Mouse (Mus musculus) lung, embryonic 15.5 days (tissue): Measurements from ENCODE around the gene Opn4. TPM values are rescaled to one million over a fixed set of nuclear protein-coding genes. Genes with fewer than 3 reads are reported as not detected.

ENCODE experiments used
- ATAC-seq: fragments of 200-750 bp; cut with Nextera tagmentation; 2 replicates; pipeline ENCODE4 v1.8.0; 2017; ENCODE audit warnings: moderate number of reproducible peaks, borderline replicate concordance; ENCODE audit not compliant: low FRiP score, low TSS enrichment; ENCODE audit errors: extremely low read depth
- H3K27ac ChIP-seq: fragments of 300-500 bp; sonication (generic); 2 replicates; pipeline ENCODE4 v1.5.1; 2015; ENCODE audit warnings: moderate library complexity, mild to moderate bottlenecking, inconsistent platforms
- H3K27me3 ChIP-seq: fragments of 300-500 bp; sonication (generic); 2 replicates; pipeline ENCODE4 v1.6.1; 2015; ENCODE audit warnings: inconsistent platforms
- H3K36me3 ChIP-seq: fragments of 300-500 bp; sonication (generic); 2 replicates; pipeline ENCODE4 v1.6.1; 2015; ENCODE audit warnings: inconsistent platforms
- H3K4me1 ChIP-seq: fragments of 300-500 bp; sonication (generic); 2 replicates; pipeline ENCODE4 v1.6.1; 2015; ENCODE audit warnings: inconsistent platforms
- H3K4me2 ChIP-seq: fragments of 300-500 bp; sonication (generic); 2 replicates; pipeline ENCODE4 v1.6.1; 2015; ENCODE audit warnings: inconsistent platforms, mild to moderate bottlenecking, moderate library complexity
- H3K4me3 ChIP-seq: fragments of 300-500 bp; sonication (generic); 2 replicates; pipeline ENCODE4 v1.5.1; 2015; ENCODE audit warnings: mild to moderate bottlenecking, inconsistent platforms
- H3K9ac ChIP-seq: fragments of 300-500 bp; sonication (generic); 2 replicates; pipeline ENCODE4 v1.6.1; 2015; ENCODE audit warnings: inconsistent platforms
- H3K9me3 ChIP-seq: fragments of 300-500 bp; sonication (generic); 2 replicates; pipeline ENCODE4 v1.6.1; 2016; ENCODE audit warnings: inconsistent platforms
- WGBS: fragments of 180-500 bp; shearing (Covaris S2); methylation state at CpG from one replicate; pipeline ENCODE4 v1.1.7; 2015; 5-methylcytosine and 5-hydroxymethylcytosine counted together
- polyA plus RNA-seq: library from polyadenylated mRNA; unstranded; fragments of >200 nt; fragmentation: Nextera tagmentation; extraction: Ambion mirVana; gene quantifications from 2 replicates; pipeline ENCODE4 v1.2.1, GENCODE M21; 2015

The Opn4 gene
- polyA plus RNA-seq, 1 experiment from 2014 or later: 0.29 TPM

- Histone ChIP-seq H3K4me2 (no peak overlapping the region), H3K36me3 (no peaks in the 10 kb centered on the region), H3K27ac (no peak overlapping the region), H3K9me3 (no peaks in the 10 kb centered on the region), H3K4me1 (peaks cover 7% of the 10 kb centered on the region; the same call in 1 of the 2 replicates), H3K9ac (no peak overlapping the region), H3K27me3 (peaks cover 25% of the 10 kb centered on the region), H3K4me3 (no peak overlapping the region)
- WGBS: 3% methylated on average over 8 of the region's 8 CpGs
- peak; percentile 41; the same call in 1 of the 2 replicates for ATAC-seq
Measured at GRCm38 (mm10) chr14:34616821-34617220, 16.9 kb upstream of the Opn4 start.

GRCm38 (mm10) chr14:34615625-34616024 lies 15.7 kb upstream of the Opn4 start:
- WGBS: 32% methylated on average over 4 of the region's 4 CpGs
- ATAC-seq: 0 out of 2 replicates have a peak, but pooled peaks have one; percentile 39

GRCm38 (mm10) chr14:34615082-34615481 lies 15.1 kb upstream of the Opn4 start:
- H3K27me3 ChIP-seq: peaks cover 25% of the 10 kb centered on the region
- 0 out of 2 replicates have a peak, but pooled peaks have one; percentile 26 for ATAC-seq
- peaks cover 7% of the 10 kb centered on the region; the same call in 1 of the 2 replicates for H3K4me1 ChIP-seq
- no peak overlapping the region for H3K9ac ChIP-seq
- no peaks in the 10 kb centered on the region for H3K36me3 ChIP-seq
- peak overlapping the region; percentile 31; the same call in 1 of the 2 replicates for H3K27ac ChIP-seq
- peak overlapping the region; percentile 15 for H3K4me3 ChIP-seq
- peak overlapping the region; percentile 48 for H3K4me2 ChIP-seq
- H3K9me3 ChIP-seq: no peaks in the 10 kb centered on the region
- WGBS: 2% methylated on average over 13 of the region's 13 CpGs

More at GRCm38 (mm10) chr14:34615625-34616024, 15.7 kb upstream of the Opn4 start:
- H3K9ac ChIP-seq: no peak overlapping the region
- H3K9me3 ChIP-seq: no peaks in the 10 kb centered on the region
- no peak overlapping the region for H3K4me2 ChIP-seq
- peaks cover 7% of the 10 kb centered on the region; the same call in 1 of the 2 replicates for H3K4me1 ChIP-seq
- no peak overlapping the region for H3K4me3 ChIP-seq
- H3K27ac ChIP-seq: no peak overlapping the region
- H3K27me3 ChIP-seq: peaks cover 25% of the 10 kb centered on the region
- no peaks in the 10 kb centered on the region for H3K36me3 ChIP-seq

- Histone ChIP-seq H3K27me3 (peaks cover 25% of the 10 kb centered on the region), H3K4me3 (peak overlapping the region; percentile 15), H3K4me1 (peaks cover 7% of the 10 kb centered on the region; the same call in 1 of the 2 replicates), H3K27ac (no peak overlapping the region), H3K36me3 (no peaks in the 10 kb centered on the region), H3K9ac (no peak overlapping the region), H3K4me2 (peak overlapping the region; percentile 48), H3K9me3 (no peaks in the 10 kb centered on the region)
- WGBS: 15% methylated on average over 15 of the region's 15 CpGs
- no peak for ATAC-seq
Measured at GRCm38 (mm10) chr14:34614551-34614950, 14.6 kb upstream of the Opn4 start.

- no peak for ATAC-seq
- H3K9me3 ChIP-seq: no peaks in the 10 kb centered on the region
- peaks cover 7% of the 10 kb centered on the region; the same call in 1 of the 2 replicates for H3K4me1 ChIP-seq
- H3K27me3 ChIP-seq: peaks cover 25% of the 10 kb centered on the region
- no peak overlapping the region for H3K27ac ChIP-seq
- 38% methylated on average over 6 of the region's 6 CpGs for WGBS
- H3K9ac ChIP-seq: no peak overlapping the region
- no peaks in the 10 kb centered on the region for H3K36me3 ChIP-seq
- H3K4me2 ChIP-seq: no peak overlapping the region
- no peak overlapping the region for H3K4me3 ChIP-seq
Measured at GRCm38 (mm10) chr14:34613523-34613922, 13.6 kb upstream of the Opn4 start.

- Histone ChIP-seq H3K27ac (no peak overlapping the region), H3K4me3 (no peak overlapping the region), H3K36me3 (no peaks in the 10 kb centered on the region), H3K27me3 (peaks cover 25% of the 10 kb centered on the region), H3K9me3 (no peaks in the 10 kb centered on the region), H3K9ac (no peak overlapping the region), H3K4me2 (no peak overlapping the region), H3K4me1 (peaks cover 7% of the 10 kb centered on the region; the same call in 1 of the 2 replicates)
- ATAC-seq: no peak
- 45% methylated on average over 4 of the region's 4 CpGs for WGBS
Measured at GRCm38 (mm10) chr14:34612222-34612621, 12.3 kb upstream of the Opn4 start.

- H3K36me3 ChIP-seq: no peaks in the 10 kb centered on the region
- WGBS: 92% methylated on average over 4 of the region's 4 CpGs
- peaks cover 7% of the 10 kb centered on the region; the same call in 1 of the 2 replicates for H3K4me1 ChIP-seq
- no peak overlapping the region for H3K4me2 ChIP-seq
- H3K9me3 ChIP-seq: no peaks in the 10 kb centered on the region
- H3K27me3 ChIP-seq: peaks cover 23% of the 10 kb centered on the region
- no peak overlapping the region for H3K4me3 ChIP-seq
- no peak for ATAC-seq
- no peak overlapping the region for H3K9ac ChIP-seq
- H3K27ac ChIP-seq: no peak overlapping the region
Measured at GRCm38 (mm10) chr14:34611591-34611990, 11.6 kb upstream of the Opn4 start.

- H3K9me3 ChIP-seq: no peaks in the 10 kb centered on the region
- no peaks in the 10 kb centered on the region; the same call in 1 of the 2 replicates for H3K27me3 ChIP-seq
- no peak overlapping the region for H3K9ac ChIP-seq
- no peak for ATAC-seq
- H3K4me1 ChIP-seq: no peaks in the 10 kb centered on the region
- 96% methylated on average over 7 of the region's 7 CpGs for WGBS
- no peak overlapping the region for H3K4me2 ChIP-seq
- no peaks in the 10 kb centered on the region for H3K36me3 ChIP-seq
- no peak overlapping the region for H3K27ac ChIP-seq
- H3K4me3 ChIP-seq: no peak overlapping the region
Measured at GRCm38 (mm10) chr14:34601910-34602309, 2.0 kb upstream of the Opn4 start.

- WGBS: 71% methylated on average over 17 of the region's 17 CpGs
- no peak overlapping the region for H3K27ac ChIP-seq
- no peak for ATAC-seq
- peaks cover 8% of the 10 kb centered on the region; the same call in 1 of the 2 replicates for H3K4me1 ChIP-seq
- H3K4me3 ChIP-seq: no peak overlapping the region
- H3K9me3 ChIP-seq: no peaks in the 10 kb centered on the region
- no peaks in the 10 kb centered on the region for H3K36me3 ChIP-seq
- H3K9ac ChIP-seq: no peak overlapping the region
- H3K4me2 ChIP-seq: no peak overlapping the region
- no peaks in the 10 kb centered on the region; the same call in 1 of the 2 replicates for H3K27me3 ChIP-seq
Measured at GRCm38 (mm10) chr14:34595596-34596255, 4.2 kb downstream of the Opn4 start.

GRCm38 (mm10) chr14:34591741-34592535 lies 8.0 kb downstream of the Opn4 start:
- peaks cover 8% of the 10 kb centered on the region; the same call in 1 of the 2 replicates for H3K4me1 ChIP-seq
- no peak overlapping the region for H3K9ac ChIP-seq

GRCm38 (mm10) chr14:34590743-34591675 lies 8.9 kb downstream of the Opn4 start:
- WGBS: 59% methylated on average over 24 of the region's 24 CpGs
- H3K27ac ChIP-seq: no peak overlapping the region
- no peak overlapping the region for H3K4me3 ChIP-seq

More at GRCm38 (mm10) chr14:34591741-34592535, 8.0 kb downstream of the Opn4 start:
- ATAC-seq: no peak; the same call in 1 of the 2 replicates
- Histone ChIP-seq H3K27me3 (no peaks in the 10 kb centered on the region), H3K27ac (no peak overlapping the region), H3K4me3 (no peak overlapping the region), H3K9me3 (no peaks in the 10 kb centered on the region), H3K36me3 (no peaks in the 10 kb centered on the region), H3K4me2 (no peak overlapping the region)
- WGBS: 36% methylated on average over 15 of the region's 15 CpGs

More at GRCm38 (mm10) chr14:34590743-34591675, 8.9 kb downstream of the Opn4 start:
- Histone ChIP-seq H3K4me2 (0 out of 2 replicates have a peak overlapping the region, but pooled peaks have one; percentile 5), H3K4me1 (peaks cover 8% of the 10 kb centered on the region; the same call in 1 of the 2 replicates), H3K9me3 (no peaks in the 10 kb centered on the region), H3K9ac (no peak overlapping the region), H3K36me3 (no peaks in the 10 kb centered on the region), H3K27me3 (no peaks in the 10 kb centered on the region)
- ATAC-seq: no peak; the same call in 1 of the 2 replicates
